Mouse (Mus musculus): ENCODE results near the gene Tmem182.

GRCm38 (mm10) chr1:40799121-40799520, 6.3 kb upstream of the Tmem182 start:
- TF ChIP-seq POLR2A (IDR thresholded peaks at IDR 0.05; ENCODE audit: borderline replicate concordance, extremely low read depth, low read depth, low read length) (no peak), CTCF (IDR thresholded peaks at IDR 0.05; ENCODE audit: insufficient read depth, low read length) (no peak)

All from lung, adult 2 months (tissue).